Mouse (Mus musculus): ENCODE data around the gene Sept8. TPM values are rescaled to one million over a fixed set of nuclear protein-coding genes. Genes with fewer than 3 reads are reported as not detected.

The Sept8 gene
- polyA plus RNA-seq, 1 experiment from 2014 or later = 10.0 TPM

GRCm38 (mm10) chr11:53491954-53492401, 27.1 kb upstream of the Sept8 start:
- 32% methylated on average over 8 of the region's 8 CpGs for WGBS
- no peaks in the 10 kb centered on the region for H3K27me3 ChIP-seq (replicated peaks; ENCODE audit: control insufficient read depth, insufficient read depth, low read length)
- H3K4me2 ChIP-seq (replicated peaks; ENCODE audit: low read depth) = no peak overlapping the region
- H3K27ac ChIP-seq (ENCODE audit: low read depth, low read length) = no peak overlapping the region
- no peaks in the 10 kb centered on the region for H3K9me3 ChIP-seq (ENCODE audit: control insufficient read depth)
- H3K36me3 ChIP-seq (ENCODE audit: control insufficient read depth, insufficient read depth) = no peaks in the 10 kb centered on the region
- H3K9ac ChIP-seq (ENCODE audit: low read depth, low read length) = no peak overlapping the region
- no peak overlapping the region for H3K4me3 ChIP-seq (ENCODE audit: low read depth, low read length)
- 0 out of 2 replicates have a peak, but pooled peaks have one; percentile 33 for ATAC-seq
- H3K4me1 ChIP-seq (replicated peaks; ENCODE audit: control insufficient read depth, insufficient read depth, low read length) = no peaks in the 10 kb centered on the region
- TF ChIP-seq CTCF (IDR thresholded peaks at IDR 0.05; ENCODE audit: low read depth) = no peak

- Histone ChIP-seq H3K27me3 (replicated peaks; ENCODE audit: control insufficient read depth, insufficient read depth, low read length) (no peaks in the 10 kb centered on the region), H3K27ac (ENCODE audit: low read depth, low read length) (no peak overlapping the region), H3K4me3 (ENCODE audit: low read depth, low read length) (no peak overlapping the region), H3K4me2 (replicated peaks; ENCODE audit: low read depth) (no peak overlapping the region), H3K9ac (ENCODE audit: low read depth, low read length) (no peak overlapping the region), H3K36me3 (ENCODE audit: control insufficient read depth, insufficient read depth) (no peaks in the 10 kb centered on the region), H3K4me1 (replicated peaks; ENCODE audit: control insufficient read depth, insufficient read depth, low read length) (no peaks in the 10 kb centered on the region), H3K9me3 (ENCODE audit: control insufficient read depth) (no peaks in the 10 kb centered on the region)
- TF ChIP-seq CTCF (IDR thresholded peaks at IDR 0.05; ENCODE audit: low read depth) = no peak
- WGBS = 22% methylated on average over 3 of the region's 3 CpGs
- ATAC-seq = no peak
Observed at GRCm38 (mm10) chr11:53493243-53493955, 25.7 kb upstream of the Sept8 start.

GRCm38 (mm10) chr11:53495417-53495816, 23.6 kb upstream of the Sept8 start:
- no peaks in the 10 kb centered on the region for H3K27me3 ChIP-seq (replicated peaks; ENCODE audit: control insufficient read depth, insufficient read depth, low read length)
- 66% methylated on average over 6 of the region's 6 CpGs for WGBS
- no peaks in the 10 kb centered on the region for H3K9me3 ChIP-seq (ENCODE audit: control insufficient read depth)
- no peak overlapping the region for H3K9ac ChIP-seq (ENCODE audit: low read depth, low read length)
- no peak overlapping the region for H3K27ac ChIP-seq (ENCODE audit: low read depth, low read length)
- H3K4me1 ChIP-seq (replicated peaks; ENCODE audit: control insufficient read depth, insufficient read depth, low read length) = no peaks in the 10 kb centered on the region
- no peaks in the 10 kb centered on the region for H3K36me3 ChIP-seq (ENCODE audit: control insufficient read depth, insufficient read depth)
- H3K4me2 ChIP-seq (replicated peaks; ENCODE audit: low read depth) = no peak overlapping the region
- no peak for TF ChIP-seq CTCF (IDR thresholded peaks at IDR 0.05; ENCODE audit: low read depth)
- H3K4me3 ChIP-seq (ENCODE audit: low read depth, low read length) = no peak overlapping the region
- no peak for ATAC-seq

GRCm38 (mm10) chr11:53496946-53497345, 22.1 kb upstream of the Sept8 start:
- TF ChIP-seq CTCF (IDR thresholded peaks at IDR 0.05; ENCODE audit: low read depth) = no peak
- 79% methylated on average over 6 of the region's 6 CpGs for WGBS
- no peaks in the 10 kb centered on the region for H3K4me1 ChIP-seq (replicated peaks; ENCODE audit: control insufficient read depth, insufficient read depth, low read length)
- no peak overlapping the region for H3K4me2 ChIP-seq (replicated peaks; ENCODE audit: low read depth)
- H3K9ac ChIP-seq (ENCODE audit: low read depth, low read length) = no peak overlapping the region
- H3K27ac ChIP-seq (ENCODE audit: low read depth, low read length) = no peak overlapping the region
- ATAC-seq = no peak
- H3K36me3 ChIP-seq (ENCODE audit: control insufficient read depth, insufficient read depth) = no peaks in the 10 kb centered on the region
- H3K27me3 ChIP-seq (replicated peaks; ENCODE audit: control insufficient read depth, insufficient read depth, low read length) = no peaks in the 10 kb centered on the region
- H3K9me3 ChIP-seq (ENCODE audit: control insufficient read depth) = no peaks in the 10 kb centered on the region
- H3K4me3 ChIP-seq (ENCODE audit: low read depth, low read length) = no peak overlapping the region

- WGBS = 7% methylated on average over 11 of the region's 11 CpGs
- Histone ChIP-seq H3K4me2 (replicated peaks; ENCODE audit: low read depth) (no peak overlapping the region), H3K27me3 (replicated peaks; ENCODE audit: control insufficient read depth, insufficient read depth, low read length) (no peaks in the 10 kb centered on the region), H3K4me1 (replicated peaks; ENCODE audit: control insufficient read depth, insufficient read depth, low read length) (no peaks in the 10 kb centered on the region), H3K9me3 (ENCODE audit: control insufficient read depth) (no peaks in the 10 kb centered on the region), H3K36me3 (ENCODE audit: control insufficient read depth, insufficient read depth) (no peaks in the 10 kb centered on the region), H3K9ac (ENCODE audit: low read depth, low read length) (no peak overlapping the region), H3K4me3 (ENCODE audit: low read depth, low read length) (no peak overlapping the region), H3K27ac (ENCODE audit: low read depth, low read length) (no peak overlapping the region)
- TF ChIP-seq CTCF (IDR thresholded peaks at IDR 0.05; ENCODE audit: low read depth) = no peak
- ATAC-seq = peak; percentile 51; the same call in 1 of the 2 replicates
Observed at GRCm38 (mm10) chr11:53500569-53500968, 18.5 kb upstream of the Sept8 start.

- H3K9ac ChIP-seq (ENCODE audit: low read depth, low read length) = no peak overlapping the region
- peak; percentile 38 for TF ChIP-seq CTCF (IDR thresholded peaks at IDR 0.05; ENCODE audit: low read depth)
- H3K27ac ChIP-seq (ENCODE audit: low read depth, low read length) = no peak overlapping the region
- 84% methylated on average over 8 of the region's 8 CpGs for WGBS
- no peak overlapping the region for H3K4me3 ChIP-seq (ENCODE audit: low read depth, low read length)
- no peak overlapping the region for H3K4me2 ChIP-seq (replicated peaks; ENCODE audit: low read depth)
- no peaks in the 10 kb centered on the region for H3K27me3 ChIP-seq (replicated peaks; ENCODE audit: control insufficient read depth, insufficient read depth, low read length)
- no peak for ATAC-seq
- no peaks in the 10 kb centered on the region for H3K9me3 ChIP-seq (ENCODE audit: control insufficient read depth)
- H3K4me1 ChIP-seq (replicated peaks; ENCODE audit: control insufficient read depth, insufficient read depth, low read length) = no peaks in the 10 kb centered on the region
- no peaks in the 10 kb centered on the region for H3K36me3 ChIP-seq (ENCODE audit: control insufficient read depth, insufficient read depth)
Observed at GRCm38 (mm10) chr11:53502039-53502765, 16.9 kb upstream of the Sept8 start.

Measured in intestine, postnatal 0 days (tissue).